Mouse (Mus musculus): ENCODE measurements at regions not wholly inside any gene's neighbourhood (a gene's known extent, or its start where the extent isn't known, plus 50 kb on each side); places are given as distances from the start of the nearest gene placed in this dataset.
"Not testable (repeated sequence)": the region's sequence is repeated elsewhere in the genome, so short reads cannot be mapped to it uniquely, and the experiment has no call there.

DNA sequence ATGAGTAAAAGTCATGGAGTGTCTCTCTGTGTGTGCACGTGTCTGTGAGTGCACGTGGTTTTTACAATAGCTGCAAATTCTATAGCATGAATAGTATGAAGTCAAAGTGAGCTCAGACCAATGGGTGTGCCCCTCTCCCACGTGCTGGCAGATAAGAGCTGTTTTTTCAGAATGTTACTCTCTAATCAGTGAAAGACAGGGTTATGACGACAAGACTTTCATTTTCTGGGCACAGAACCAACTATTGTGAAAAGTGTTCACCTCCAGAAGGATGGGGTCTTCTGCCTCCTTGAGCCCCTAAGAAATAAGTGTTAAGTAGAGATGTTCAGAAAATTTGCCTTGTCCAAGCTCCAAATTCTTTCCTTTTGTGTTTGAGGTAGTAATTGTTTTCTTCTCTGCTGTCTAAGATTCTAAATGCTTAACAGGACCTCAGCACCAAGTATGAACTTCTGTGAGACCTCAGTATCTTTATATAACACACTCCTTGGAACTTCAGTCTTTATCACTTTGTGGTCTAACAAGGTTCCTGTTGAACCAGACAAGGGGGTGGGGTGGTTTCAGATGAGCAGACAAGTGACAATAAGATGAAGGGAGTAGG is 182.8 kb upstream of the P2ry1 start:
- no peak for DNase-seq (ENCODE audit: extremely low spot score, low spot score)
- WGBS, result 87% methylated on average over 4 of the region's 4 CpGs
- Histone ChIP-seq H3K4me3 (no peak overlapping the region), H3K27me3 (ENCODE audit: poor library complexity, severe bottlenecking) (no peaks in the 10 kb centered on the region), H3K36me3 (replicated peaks) (no peaks in the 10 kb centered on the region), H3K4me1 (peaks cover 4% of the 10 kb centered on the region; the same call in 1 of the 2 replicates), H3K27ac (no peak overlapping the region; the same call in 1 of the 2 replicates), H3K9me3 (no peaks in the 10 kb centered on the region)

DNA sequence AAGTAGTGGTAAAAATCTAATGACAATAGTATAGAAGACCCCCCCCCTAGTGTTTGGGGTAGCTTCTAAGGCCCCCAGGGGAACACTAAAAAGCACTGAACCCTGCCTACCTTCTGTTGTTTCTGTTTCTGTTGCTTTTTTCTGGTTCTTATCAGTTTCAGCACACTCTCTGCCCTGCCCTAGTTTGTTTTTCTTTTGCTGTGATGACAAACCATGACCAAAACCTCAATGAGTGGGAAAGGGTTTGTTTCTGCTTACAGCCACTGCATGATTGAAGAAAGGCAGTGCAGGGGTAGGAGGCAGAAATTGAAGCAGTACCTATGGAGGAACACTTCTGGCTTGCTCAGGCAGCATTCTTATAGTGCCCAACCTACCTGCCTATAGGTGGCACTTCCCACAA is 181.1 kb upstream of the P2ry1 start:
- H3K4me1 ChIP-seq, result peaks cover 4% of the 10 kb centered on the region; the same call in 1 of the 2 replicates
- H3K36me3 ChIP-seq (replicated peaks), result no peaks in the 10 kb centered on the region
- no peak for DNase-seq (ENCODE audit: extremely low spot score, low spot score)
- H3K27me3 ChIP-seq (ENCODE audit: poor library complexity, severe bottlenecking), result no peaks in the 10 kb centered on the region
- no peak overlapping the region for H3K4me3 ChIP-seq
- 0 out of 2 replicates have a peak overlapping the region, but pooled peaks have one; percentile 25 for H3K27ac ChIP-seq
- no peaks in the 10 kb centered on the region for H3K9me3 ChIP-seq

DNA sequence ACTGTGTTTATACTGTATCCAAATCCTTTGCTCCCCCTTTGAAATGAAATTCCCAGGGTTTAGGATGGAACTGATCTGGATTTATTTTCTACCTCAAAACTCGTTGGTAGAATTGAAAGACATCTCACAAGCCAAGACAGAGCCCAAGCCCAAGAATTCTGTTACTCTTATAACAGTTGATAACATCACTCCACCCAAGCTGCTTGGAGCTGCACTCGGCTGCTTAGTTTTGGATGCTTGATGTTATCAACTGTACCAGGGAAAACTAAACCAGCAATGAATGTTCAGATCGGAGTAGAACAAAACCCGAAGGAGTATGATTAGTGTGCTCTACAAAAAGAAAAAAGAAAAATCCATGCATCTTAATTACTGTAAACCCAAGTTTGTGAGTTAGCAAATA is 175.8 kb upstream of the P2ry1 start:
- no peaks in the 10 kb centered on the region for H3K9me3 ChIP-seq
- no peak overlapping the region for H3K27ac ChIP-seq
- no peaks in the 10 kb centered on the region for H3K4me1 ChIP-seq
- DNase-seq (ENCODE audit: extremely low spot score, low spot score), result no peak
- no peaks in the 10 kb centered on the region for H3K27me3 ChIP-seq (ENCODE audit: poor library complexity, severe bottlenecking)
- 85% methylated on average over 4 of the region's 4 CpGs for WGBS
- H3K36me3 ChIP-seq (replicated peaks), result no peaks in the 10 kb centered on the region
- no peak overlapping the region for H3K4me3 ChIP-seq

DNA sequence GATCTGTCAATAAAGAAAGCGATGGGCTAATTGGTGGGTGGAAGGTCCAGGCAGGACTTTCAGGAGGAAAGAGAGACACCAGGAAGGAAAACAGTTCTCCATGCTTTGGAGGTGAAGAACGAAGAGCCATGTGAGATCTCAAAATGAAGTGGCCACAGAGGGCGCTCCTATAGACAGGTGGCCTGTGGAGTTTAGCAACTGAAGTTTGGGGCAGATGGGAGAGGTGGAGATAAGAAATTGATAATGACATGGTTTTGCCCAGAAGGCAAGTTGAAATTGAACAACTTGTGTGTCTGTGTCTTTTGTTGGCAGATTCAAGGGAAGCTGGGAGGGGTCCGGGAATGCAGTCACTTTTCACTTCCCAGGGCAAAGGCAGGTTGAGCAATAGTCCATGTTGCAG is 170.2 kb upstream of the P2ry1 start:
- WGBS, result 86% methylated on average over 4 of the region's 4 CpGs
- DNase-seq (ENCODE audit: extremely low spot score, low spot score), result no peak
- Histone ChIP-seq H3K4me3 (no peak overlapping the region), H3K4me1 (no peaks in the 10 kb centered on the region), H3K36me3 (replicated peaks) (no peaks in the 10 kb centered on the region), H3K27ac (no peak overlapping the region), H3K27me3 (ENCODE audit: poor library complexity, severe bottlenecking) (no peaks in the 10 kb centered on the region), H3K9me3 (no peaks in the 10 kb centered on the region)

GRCm38 (mm10) chr3:60841895-60842294 is 160.7 kb upstream of the P2ry1 start:
- Histone ChIP-seq H3K4me1 (no peaks in the 10 kb centered on the region), H3K36me3 (replicated peaks) (no peaks in the 10 kb centered on the region), H3K4me3 (no peak overlapping the region), H3K9me3 (no peaks in the 10 kb centered on the region), H3K27me3 (ENCODE audit: poor library complexity, severe bottlenecking) (no peaks in the 10 kb centered on the region), H3K27ac (no peak overlapping the region)
- 92% methylated on average over 1 of the region's 1 CpGs for WGBS
- DNase-seq (ENCODE audit: extremely low spot score, low spot score), result no peak

- no peak for DNase-seq (ENCODE audit: extremely low spot score, low spot score)
Observed at GRCm38 (mm10) chr3:60845293-60845692, 157.3 kb upstream of the P2ry1 start.

DNA sequence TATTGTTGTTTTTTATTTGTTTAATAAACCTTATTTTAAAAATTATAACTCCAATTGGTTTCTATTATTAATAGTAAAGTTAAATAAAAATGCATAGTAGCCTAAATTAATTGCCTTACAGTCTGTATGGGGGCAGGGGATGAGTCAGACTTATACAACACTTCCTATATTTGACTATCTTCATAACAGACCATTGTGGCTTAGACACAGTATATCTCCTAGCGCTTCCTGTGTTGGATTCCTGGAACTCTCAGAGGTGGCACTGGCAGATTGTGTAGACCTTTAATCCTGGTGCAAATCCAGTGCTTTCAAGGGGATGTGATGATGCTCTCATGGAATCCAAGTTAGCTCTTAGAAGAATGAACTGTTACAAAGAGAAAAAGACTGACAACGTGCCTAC is 154.2 kb upstream of the P2ry1 start:
- Histone ChIP-seq H3K27ac (no peak overlapping the region), H3K9me3 (no peaks in the 10 kb centered on the region), H3K36me3 (replicated peaks) (no peaks in the 10 kb centered on the region), H3K27me3 (ENCODE audit: poor library complexity, severe bottlenecking) (no peaks in the 10 kb centered on the region), H3K4me1 (no peaks in the 10 kb centered on the region), H3K4me3 (no peak overlapping the region)
- DNase-seq (ENCODE audit: extremely low spot score, low spot score), result no peak
- WGBS, result 91% methylated on average over 2 of the region's 2 CpGs

More at GRCm38 (mm10) chr3:60845293-60845692, 157.3 kb upstream of the P2ry1 start:
- WGBS, result 88% methylated on average over 2 of the region's 2 CpGs
- H3K27me3 ChIP-seq (ENCODE audit: poor library complexity, severe bottlenecking), result no peaks in the 10 kb centered on the region
- H3K9me3 ChIP-seq, result no peaks in the 10 kb centered on the region
- H3K27ac ChIP-seq, result no peak overlapping the region
- no peaks in the 10 kb centered on the region for H3K4me1 ChIP-seq
- H3K36me3 ChIP-seq (replicated peaks), result no peaks in the 10 kb centered on the region
- H3K4me3 ChIP-seq, result no peak overlapping the region

DNA sequence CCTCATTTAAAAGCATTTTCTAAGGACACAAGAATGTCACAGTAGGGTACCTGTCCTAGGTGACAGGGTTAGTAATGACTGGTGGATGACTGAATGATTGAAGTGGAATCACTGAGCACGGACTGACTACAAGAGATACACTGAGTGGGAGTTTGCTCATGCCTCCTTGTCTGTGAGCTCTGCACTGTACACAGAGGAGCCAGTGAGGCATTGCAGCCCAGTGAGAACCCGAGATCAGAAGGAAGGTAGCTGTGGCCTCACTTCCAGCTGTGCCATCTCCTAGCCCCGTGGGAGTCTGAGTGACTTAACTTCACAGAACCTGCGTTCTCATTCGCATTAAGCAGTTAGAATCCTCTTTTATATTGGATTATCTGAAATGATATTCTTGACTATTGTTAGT is 148.8 kb upstream of the P2ry1 start:
- 56% methylated on average over 5 of the region's 5 CpGs for WGBS
- H3K4me1 ChIP-seq, result no peaks in the 10 kb centered on the region
- DNase-seq (ENCODE audit: extremely low spot score, low spot score), result no peak
- no peak overlapping the region for H3K4me3 ChIP-seq
- no peaks in the 10 kb centered on the region for H3K27me3 ChIP-seq (ENCODE audit: poor library complexity, severe bottlenecking)
- no peaks in the 10 kb centered on the region for H3K9me3 ChIP-seq
- no peaks in the 10 kb centered on the region for H3K36me3 ChIP-seq (replicated peaks)
- H3K27ac ChIP-seq, result no peak overlapping the region

DNA sequence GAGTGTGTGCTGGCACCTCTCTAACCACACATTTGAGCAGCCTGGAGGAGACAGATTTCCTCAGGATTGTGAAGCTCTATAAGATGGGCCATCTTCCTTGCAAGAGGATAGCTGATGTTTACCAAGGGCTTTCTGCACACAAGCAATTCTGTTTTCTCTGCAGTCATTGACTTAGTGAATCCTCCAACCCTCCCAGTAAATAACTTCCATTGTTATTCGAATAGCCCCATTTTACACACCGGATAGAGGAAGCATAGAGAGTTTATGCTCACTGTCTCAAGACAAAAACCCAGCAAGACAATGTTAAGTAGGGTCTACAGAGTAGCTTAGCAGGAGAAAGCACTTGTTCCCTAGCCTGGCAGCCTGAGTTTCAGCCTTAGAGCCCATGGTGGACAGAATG is 146.9 kb upstream of the P2ry1 start:
- Histone ChIP-seq H3K36me3 (replicated peaks) (no peaks in the 10 kb centered on the region), H3K27me3 (ENCODE audit: poor library complexity, severe bottlenecking) (no peaks in the 10 kb centered on the region), H3K27ac (no peak overlapping the region), H3K4me3 (no peak overlapping the region), H3K9me3 (no peaks in the 10 kb centered on the region), H3K4me1 (no peaks in the 10 kb centered on the region)
- no peak for DNase-seq (ENCODE audit: extremely low spot score, low spot score)
- WGBS, result 63% methylated on average over 2 of the region's 2 CpGs

- no peak for DNase-seq (ENCODE audit: extremely low spot score, low spot score)
Observed at GRCm38 (mm10) chr3:60858474-60859118, 144.0 kb upstream of the P2ry1 start.

GRCm38 (mm10) chr3:60859119-60859515 is 143.5 kb upstream of the P2ry1 start:
- no peaks in the 10 kb centered on the region for H3K27me3 ChIP-seq (ENCODE audit: poor library complexity, severe bottlenecking)
- H3K4me1 ChIP-seq, result no peaks in the 10 kb centered on the region
- H3K36me3 ChIP-seq (replicated peaks), result no peaks in the 10 kb centered on the region
- 93% methylated on average over 3 of the region's 3 CpGs for WGBS
- no peak overlapping the region for H3K4me3 ChIP-seq
- H3K9me3 ChIP-seq, result no peaks in the 10 kb centered on the region
- H3K27ac ChIP-seq, result no peak overlapping the region
- DNase-seq (ENCODE audit: extremely low spot score, low spot score), result no peak

More at GRCm38 (mm10) chr3:60858474-60859118, 144.0 kb upstream of the P2ry1 start:
- Histone ChIP-seq H3K27me3 (ENCODE audit: poor library complexity, severe bottlenecking) (no peaks in the 10 kb centered on the region), H3K9me3 (no peaks in the 10 kb centered on the region), H3K36me3 (replicated peaks) (no peaks in the 10 kb centered on the region), H3K4me3 (no peak overlapping the region), H3K27ac (no peak overlapping the region), H3K4me1 (no peaks in the 10 kb centered on the region)
- WGBS, result 86% methylated on average over 5 of the region's 5 CpGs

GRCm38 (mm10) chr3:60876858-60877257 is 125.7 kb upstream of the P2ry1 start:
- not testable (repeated sequence) for H3K36me3 ChIP-seq (replicated peaks); DNase-seq (ENCODE audit: extremely low spot score, low spot score); H3K9me3 ChIP-seq; H3K27ac ChIP-seq; H3K4me1 ChIP-seq; H3K27me3 ChIP-seq (ENCODE audit: poor library complexity, severe bottlenecking); H3K4me3 ChIP-seq
- WGBS, result 96% methylated on average over 11 of the region's 11 CpGs

- no peaks in the 10 kb centered on the region for H3K4me1 ChIP-seq
- H3K4me3 ChIP-seq, result no peak overlapping the region
- 77% methylated on average over 3 of the region's 3 CpGs for WGBS
- no peaks in the 10 kb centered on the region for H3K9me3 ChIP-seq
- DNase-seq (ENCODE audit: extremely low spot score, low spot score), result no peak
- no peaks in the 10 kb centered on the region for H3K27me3 ChIP-seq (ENCODE audit: poor library complexity, severe bottlenecking)
- no peak overlapping the region for H3K27ac ChIP-seq
- no peaks in the 10 kb centered on the region for H3K36me3 ChIP-seq (replicated peaks)
Observed at GRCm38 (mm10) chr3:60878880-60879279, 123.7 kb upstream of the P2ry1 start.
